Mouse (Mus musculus): ENCODE data around the gene Grap2.
"Not testable (repeated sequence)": the region's sequence is repeated elsewhere in the genome, so short reads cannot be mapped to it uniquely, and the experiment has no call there.

Grap2 gene

DNA sequence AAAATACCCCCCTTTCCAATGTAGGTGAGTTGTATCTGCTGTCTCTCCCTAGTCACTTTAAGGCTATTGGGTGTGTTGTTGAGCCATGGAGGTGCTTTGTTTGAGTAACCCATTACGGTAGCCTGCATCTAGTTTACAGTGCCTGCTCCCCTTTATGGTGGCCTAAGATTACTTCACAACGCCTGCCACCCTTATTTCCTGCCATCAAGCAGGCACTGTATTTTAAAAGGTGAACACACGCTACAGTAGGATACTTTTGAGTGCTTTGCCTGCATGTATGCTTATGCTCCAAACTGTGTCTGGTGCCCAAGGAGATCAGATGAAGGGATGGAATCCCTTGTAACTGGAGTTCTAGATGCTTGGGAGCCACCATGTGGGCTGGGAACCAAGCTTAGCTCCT is 5.3 kb upstream of the Grap2 start:
- DNase-seq (ENCODE audit: low spot score), result no peak

DNA sequence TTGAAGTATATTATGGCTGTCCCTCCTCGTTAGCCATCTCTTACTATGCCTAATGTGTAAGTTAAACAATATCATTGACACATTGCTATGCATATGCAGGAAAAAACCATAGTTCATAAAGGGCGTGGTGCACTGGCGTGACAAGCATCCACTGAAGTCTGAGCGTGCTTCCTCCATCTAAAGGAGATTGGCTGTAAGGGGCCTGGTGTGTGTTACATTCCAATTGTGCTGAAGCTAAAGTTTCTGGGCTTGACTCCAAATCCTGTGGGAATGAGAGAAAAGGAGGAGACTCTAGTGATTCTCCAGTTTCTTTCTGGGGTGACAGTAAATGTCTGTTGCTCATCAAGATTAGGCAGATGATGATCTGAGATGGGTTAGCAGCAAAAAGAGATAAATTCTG is 4.7 kb upstream of the Grap2 start:
- DNase-seq (ENCODE audit: low spot score), result no peak

DNA sequence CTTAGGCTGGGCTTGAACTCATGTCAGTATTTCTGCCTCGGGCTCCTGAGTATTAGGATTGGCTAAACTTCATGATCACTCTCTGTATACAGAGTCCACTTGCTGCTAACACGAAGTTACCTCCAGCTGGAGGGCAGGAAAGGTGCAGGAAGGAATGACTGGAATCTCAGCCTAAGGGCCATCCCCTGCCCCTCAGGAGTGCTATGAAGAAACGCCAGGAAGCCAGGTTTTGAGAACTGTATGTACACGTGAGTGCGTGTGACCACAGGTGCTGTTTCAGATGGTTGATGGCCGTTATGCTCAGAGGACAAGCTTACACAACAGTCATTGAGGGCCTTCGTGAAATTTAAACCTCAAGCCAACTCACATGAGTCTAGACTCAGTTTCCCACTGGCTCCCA is 3.2 kb upstream of the Grap2 start:
- no peak for DNase-seq (ENCODE audit: low spot score)

DNA sequence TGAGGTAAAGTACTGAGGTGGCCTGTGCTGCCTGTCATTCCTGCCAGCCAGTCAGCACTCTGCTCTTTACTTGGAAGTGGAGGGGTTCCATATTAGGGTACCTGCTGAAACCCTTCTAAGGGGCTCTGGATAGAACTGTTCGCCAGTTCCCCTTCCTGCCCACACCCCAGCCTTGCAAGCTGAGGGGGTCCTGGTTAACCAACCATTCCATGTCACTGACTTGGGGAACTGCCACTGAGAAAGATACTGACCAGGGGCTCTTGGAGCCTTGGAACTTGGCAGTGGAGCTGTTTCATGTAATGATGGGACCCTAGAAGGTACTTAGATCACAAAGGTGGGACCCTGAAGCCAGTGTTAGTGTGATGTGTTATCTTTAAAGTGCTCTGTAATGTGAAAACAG is 2.2 kb upstream of the Grap2 start:
- DNase-seq (ENCODE audit: low spot score), result no peak

DNA sequence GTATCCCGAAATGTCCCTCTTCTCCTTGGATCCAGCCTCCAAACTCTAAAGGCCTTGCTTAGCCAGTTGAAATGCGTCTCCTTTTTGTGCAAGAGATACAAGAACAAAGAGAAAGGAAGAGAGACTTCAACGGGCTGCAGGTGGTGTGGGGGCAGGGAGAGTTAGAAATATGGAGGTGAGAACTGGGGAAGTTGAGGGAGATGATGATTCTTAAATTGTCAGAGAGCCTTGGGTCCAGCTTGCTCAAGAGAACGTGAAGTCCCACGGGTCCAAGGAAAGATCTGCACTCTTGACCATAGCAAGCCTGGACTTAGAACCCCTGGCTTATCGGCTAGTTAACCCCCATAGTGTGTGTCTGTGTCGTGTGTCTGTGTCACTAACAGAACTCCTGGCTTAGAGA is 783 bp upstream of the Grap2 start:
- DNase-seq (ENCODE audit: low spot score), result no peak

DNA sequence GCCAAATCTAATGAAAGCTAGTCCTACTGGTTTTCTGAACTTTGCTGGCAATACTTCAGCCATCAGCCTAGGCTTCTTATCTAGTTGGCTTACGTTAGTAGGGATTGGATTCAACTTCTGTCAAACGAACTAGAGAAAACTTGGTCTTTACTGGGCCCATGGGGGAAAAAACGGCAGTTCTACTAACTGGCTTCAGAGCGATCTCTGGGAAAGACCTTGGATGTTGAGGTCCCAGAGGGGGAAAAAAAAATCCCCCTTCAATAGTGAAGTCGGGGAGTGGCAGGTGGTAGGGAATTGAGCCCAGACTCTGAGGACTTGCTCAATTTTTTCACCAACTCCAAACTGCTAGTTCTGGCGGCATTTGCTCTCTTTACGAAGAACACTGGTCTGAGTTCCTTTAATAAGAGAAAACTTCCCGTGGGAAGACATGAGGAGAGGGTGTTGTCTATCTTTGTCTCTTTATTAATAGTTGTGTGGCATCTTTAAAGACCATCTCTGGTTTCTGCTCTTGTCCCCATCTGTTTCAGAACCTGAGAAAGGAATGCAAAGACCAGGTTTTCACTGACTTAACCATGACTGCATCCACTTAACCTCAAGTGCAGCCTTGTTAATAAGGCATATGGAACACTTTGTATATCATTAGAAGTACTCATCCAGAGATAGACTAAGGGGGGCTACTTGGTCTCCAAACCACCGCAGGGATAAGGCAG is 572 bp downstream of the Grap2 start:
- no peak for DNase-seq (ENCODE audit: low spot score)

DNA sequence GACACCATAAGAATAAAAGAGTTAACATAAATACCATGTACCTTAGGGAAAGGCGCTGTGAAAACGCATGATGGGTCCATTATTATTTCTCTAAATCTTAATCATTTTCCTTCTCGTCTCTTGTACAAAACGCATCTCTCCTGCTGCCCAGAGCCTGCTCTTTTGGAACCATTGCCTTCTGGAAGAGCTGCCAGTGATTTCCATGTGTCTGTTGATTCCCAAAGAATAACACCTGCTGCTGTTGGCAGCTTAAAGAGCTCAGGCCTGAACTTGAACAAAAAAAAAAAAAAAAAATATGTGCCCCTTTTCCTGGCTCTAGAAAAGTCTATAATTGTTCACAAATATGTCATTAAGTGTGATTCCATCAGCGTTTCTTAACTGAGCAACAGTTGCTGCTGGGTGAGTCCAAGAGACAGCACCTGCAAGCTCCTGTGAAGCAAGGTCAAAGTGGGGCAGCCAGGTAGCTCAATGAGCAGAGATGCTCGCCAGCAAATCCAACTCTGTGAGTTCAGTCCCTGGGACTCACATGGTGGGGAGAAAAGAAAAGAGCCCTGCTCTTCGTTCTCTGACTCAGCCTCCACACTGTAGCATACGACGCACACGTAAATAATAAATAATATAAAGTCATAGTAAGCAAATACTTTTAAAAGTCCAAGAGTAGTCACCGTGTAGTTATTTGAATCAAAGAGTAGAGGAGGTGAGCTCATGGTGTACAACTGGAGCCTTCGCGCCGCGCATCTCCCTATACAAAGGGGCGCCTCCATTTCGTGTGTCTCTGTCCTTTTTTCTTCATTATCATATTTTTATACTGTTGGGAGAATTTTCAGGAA is 2.0 kb downstream of the Grap2 start:
- DNase-seq (ENCODE audit: low spot score), result no peak

DNA sequence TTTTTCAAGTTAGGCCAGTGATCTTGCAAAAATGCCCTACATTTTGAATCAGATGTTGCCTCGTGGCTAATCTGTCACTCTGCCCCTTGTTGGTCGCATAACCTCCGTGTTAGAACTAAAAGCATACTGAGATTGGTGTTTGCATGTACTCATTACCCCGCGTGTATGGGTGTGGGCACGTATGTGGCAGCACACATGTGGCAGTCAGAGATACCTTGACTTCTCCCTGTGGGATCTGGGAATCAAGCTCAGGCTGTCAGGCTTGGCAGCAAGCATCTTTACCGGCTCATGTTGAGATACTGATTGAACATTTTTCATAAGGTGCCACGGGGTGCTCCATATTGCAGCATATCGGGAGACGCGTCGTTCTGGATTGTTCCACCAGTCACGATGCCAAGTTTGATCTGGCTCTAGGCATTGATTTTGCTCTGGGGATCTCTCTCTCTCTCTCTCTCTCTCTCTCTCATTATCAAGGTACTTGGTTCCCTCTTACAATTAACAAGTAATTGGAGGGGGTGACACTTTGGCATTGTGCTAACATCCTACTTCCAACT is 3.5 kb downstream of the Grap2 start:
- no peak for DNase-seq (ENCODE audit: low spot score)

DNA sequence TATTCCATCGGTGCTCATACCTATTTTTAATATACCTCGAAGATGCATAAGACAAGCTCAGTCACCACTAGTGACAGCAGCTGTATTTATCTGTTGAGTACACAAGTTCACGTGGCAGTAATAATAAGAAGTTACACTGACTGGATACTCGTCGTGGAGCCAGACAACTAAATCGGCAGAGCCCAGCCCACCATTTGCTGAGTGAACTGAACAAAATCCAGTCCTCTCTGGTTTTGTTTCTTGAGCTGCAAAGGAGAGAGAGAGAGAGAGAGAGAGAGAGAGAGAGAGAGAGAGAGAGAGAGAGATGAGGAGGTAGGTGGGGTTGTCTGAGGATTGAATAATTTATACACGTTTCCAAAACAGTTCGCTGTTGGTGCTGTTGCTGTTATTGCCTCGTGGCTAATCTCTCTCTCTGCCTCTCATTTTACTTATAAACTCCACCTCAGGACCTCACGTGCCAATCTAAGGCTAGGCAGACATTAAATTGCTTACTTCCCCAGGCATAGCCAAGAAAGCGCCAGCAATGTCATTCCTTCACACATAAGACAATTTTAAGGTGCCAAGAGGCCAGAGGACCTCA is 4.1 kb downstream of the Grap2 start:
- no peak for DNase-seq (ENCODE audit: low spot score)

DNA sequence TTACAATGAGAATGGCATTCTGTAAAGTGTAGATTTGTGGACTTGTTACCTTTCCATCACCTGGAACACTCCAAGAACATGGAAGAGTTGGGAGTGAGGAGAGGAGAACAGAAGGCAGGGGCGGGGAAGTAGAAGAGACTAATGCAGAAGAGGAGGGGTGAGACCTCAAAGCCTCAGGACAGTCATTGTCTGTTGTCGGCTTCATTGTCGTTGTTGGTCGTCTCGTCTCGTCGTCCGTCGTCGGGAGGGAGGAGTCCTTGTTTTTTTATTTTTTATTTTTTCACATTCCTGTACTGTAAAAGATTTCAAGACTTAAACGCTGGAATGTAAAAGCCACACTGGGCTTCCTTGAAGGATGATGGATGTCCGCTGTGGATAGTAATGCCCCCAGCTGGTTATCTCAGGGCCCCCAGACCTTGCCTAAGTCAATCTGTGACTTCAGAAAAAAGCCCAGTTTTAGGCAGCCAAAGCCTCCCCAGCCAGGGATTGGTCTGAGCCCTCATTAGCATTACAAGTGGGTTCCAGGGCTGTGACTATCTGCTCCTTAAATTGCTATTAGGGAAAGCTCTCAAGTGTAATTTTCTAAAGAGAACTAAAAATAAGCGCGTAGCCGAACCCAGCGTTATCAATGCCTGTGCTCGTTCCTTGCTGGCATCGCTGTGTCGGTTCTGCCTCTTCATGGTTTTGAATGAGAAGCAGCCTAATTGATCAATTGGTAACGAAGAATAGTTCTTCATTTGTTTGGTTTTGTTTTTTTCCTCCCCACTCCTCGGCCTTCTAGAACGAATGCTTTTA is 5.0 kb downstream of the Grap2 start:
- no peak for DNase-seq (ENCODE audit: low spot score)

DNA sequence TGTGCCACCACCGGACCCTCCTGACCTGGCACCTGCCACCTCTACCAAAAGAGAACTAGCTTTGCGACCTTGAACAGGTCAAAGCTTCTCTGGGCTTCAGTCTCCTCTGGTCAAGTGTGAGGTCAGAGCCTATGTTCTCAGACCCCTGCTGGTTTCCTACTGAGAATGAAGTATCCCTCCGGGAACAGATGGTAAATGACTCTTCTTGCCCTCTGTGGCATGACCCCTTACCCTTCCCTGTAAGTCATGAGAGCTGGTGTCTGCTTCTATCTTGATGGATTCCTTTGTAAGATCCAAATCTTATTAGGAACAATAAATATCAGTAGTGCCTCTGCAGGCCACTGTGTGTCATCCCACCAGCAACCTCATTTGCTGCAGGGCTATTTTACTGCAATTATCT is 6.7 kb downstream of the Grap2 start:
- no peak for DNase-seq (ENCODE audit: low spot score)

DNA sequence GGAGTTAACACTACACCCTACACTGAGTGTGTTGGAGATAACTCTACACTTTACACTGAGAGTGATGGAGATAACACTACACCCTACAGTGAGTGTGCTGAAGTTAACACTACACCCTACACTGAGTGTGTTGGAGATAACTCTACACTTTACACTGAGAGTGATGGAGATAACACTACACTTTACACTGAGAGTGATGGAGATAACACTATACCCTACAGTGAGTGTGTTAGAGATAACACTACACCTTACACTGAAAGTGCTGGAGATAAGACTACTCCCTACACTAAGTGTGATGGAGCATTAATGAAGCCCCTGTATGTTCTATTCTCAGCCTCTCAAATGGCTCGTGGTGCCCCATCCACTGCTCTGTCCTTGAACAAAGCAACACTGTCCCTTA is 8.2 kb downstream of the Grap2 start:
- not testable (repeated sequence) for DNase-seq (ENCODE audit: low spot score)

DNA sequence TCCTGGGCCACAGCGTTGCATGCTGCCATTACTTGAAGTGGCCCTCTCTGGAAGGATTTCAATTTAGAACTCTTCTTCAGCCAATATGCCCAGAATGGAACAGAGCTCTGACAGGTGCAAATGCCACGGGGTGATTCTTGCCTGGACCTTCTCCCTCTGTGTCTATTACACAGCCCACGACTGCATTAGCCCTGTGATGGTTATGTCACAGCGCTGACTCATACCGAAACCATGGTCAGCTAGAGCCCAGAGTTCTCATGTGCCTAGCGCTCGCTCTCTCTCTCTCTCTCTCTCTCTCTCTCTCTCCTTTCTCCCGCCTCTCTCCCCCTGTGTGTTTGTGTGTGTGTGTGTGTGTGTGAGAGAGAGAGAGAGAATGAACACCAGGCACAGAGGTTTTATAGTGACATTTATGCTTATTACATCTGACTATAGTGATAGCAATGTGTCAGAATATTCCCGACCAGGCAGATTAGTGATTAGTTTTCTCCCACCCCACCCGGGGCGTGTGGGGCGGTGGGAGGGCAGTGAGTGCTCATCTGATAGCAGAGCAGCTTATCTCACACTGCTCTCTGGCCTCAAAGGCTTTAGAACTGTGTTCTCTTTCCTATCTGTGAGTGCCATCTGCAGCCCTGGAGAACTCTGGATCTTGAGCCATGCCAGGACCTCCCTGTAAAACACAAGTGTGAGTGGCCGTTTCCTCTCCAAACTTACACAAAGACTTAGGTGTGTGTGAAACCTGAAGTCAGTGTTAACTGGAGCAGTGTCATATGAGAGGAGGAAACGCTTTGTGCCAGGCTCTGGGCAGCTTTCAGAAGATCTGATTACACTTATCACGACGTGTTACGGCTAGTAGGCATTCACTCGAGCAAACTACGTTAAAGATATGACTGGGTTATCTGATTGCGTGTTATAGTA is 10.4 kb downstream of the Grap2 start:
- no peak for DNase-seq (ENCODE audit: low spot score)

DNA sequence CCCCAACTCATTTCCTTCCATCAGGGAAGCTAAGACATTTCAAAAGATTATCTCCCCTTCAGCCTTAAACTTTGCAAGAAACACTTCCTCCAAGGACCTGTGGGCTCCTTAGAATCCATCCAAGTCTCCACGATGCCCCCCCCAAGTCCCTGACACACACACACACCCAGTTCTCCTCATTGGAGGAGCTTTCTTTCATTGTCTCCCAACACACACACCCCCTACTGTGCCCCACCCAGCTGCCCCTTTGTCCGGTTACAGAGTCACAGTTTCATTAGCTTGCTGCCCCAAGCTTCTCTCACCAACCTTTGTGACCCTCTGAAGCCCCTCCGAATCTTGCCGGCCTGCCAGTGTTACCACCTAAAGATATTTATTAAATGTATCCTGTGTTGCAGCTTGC is 13.9 kb downstream of the Grap2 start:
- DNase-seq (ENCODE audit: low spot score), result no peak

DNA sequence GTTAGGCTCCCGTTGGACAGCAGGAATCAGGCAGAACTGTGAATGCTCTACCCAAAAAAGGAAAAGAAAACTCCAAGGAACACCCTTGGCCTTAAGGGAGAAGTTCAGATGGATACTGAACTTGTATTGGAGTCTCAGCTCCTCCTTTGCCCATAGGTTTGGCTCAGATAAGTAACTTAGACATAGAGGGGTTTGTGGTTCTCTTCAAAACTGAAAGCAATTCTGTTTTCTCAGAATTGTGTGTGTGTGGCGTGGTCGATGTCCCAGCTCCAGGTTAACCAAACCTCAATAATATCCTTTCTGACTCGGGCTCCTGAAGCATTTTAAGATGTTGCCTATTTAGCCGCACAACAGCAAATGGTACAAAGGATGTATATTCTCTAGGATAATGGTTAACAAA is 18.2 kb downstream of the Grap2 start:
- DNase-seq (ENCODE audit: low spot score), result no peak

DNA sequence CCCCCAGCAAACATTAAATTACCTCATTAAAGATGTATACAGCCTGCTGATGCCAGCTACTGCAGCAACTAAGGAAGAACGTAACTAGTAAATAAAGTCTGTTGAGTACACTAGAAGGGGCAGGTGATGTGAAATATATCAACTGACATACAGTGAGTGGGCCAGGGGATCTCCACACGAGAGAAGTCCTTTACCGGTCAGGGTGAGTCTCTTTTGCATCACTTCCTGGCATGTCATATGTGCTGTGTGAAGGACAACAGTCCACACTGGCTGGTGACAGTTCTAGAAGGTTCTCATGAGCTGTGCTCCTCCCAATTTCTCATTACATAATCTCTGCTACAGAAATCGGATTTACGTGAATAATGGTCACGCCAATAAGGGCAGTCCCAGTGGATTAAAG is 20.3 kb downstream of the Grap2 start:
- no peak for DNase-seq (ENCODE audit: low spot score)

DNA sequence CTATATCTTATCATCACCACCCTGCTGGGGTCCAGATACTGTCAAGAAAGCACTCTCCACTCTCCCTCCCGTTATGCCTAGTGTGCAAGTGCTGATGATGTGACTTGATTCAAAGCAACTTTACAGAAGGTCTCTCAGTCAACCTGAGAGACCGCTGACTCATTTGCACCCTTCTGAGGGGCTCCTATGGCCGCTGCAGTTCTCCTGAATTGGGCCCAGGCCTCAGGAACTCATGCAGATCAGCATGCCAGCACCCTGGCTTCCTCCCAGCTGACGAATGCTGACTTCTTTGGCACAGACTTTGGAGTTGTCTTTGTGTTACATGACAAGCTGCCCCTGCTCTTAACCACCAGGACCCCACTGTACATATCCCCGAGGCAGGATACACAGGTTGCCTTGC is 21.5 kb downstream of the Grap2 start:
- no peak for DNase-seq (ENCODE audit: low spot score)

DNA sequence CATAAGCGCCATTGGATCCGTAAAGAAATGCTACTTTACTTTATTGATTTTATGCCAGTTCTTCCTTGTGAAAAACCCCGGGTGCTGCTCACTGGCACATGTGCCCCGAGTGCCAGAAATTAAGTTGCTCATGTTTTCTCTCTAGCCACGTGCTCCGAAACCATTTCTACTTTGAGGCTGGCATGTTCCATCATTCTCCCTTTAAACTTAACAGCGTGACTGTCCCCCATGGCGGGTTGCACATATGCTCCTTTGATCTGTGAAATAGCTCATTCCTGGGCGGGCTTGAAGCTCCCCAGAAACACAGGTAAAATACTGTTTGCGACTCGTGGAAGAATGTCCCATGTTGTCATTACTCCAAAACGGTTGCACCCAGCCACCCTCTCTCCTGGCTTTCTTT is 26.4 kb downstream of the Grap2 start:
- DNase-seq (ENCODE audit: low spot score), result no peak

DNA sequence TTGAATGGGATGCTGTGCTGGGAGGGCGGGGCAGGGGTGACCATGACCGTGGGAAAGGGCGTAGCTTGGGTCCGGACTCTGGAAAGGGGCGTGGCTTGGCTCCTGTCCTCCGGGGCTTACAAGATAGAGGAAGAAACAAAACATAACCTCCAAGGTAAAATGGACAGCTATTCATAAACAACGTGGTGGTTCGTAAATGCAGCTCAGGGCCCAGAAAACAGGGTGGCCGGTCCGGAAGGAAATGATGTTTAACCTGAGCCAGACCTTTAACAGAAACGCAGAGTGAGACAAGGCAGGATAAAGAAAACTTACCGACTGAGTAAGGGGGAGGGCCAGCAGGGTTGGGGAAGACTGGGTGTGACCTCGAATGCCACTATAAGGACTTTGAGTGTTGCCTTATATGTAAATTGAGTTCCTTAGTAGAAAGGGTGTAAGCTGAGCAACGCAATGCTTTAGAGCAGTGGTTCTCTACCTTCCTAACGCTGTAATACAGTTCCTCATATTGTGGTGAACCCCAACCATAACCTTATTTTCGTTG is 26.9 kb downstream of the Grap2 start:
- DNase-seq (ENCODE audit: low spot score), result peak; percentile 38

DNA sequence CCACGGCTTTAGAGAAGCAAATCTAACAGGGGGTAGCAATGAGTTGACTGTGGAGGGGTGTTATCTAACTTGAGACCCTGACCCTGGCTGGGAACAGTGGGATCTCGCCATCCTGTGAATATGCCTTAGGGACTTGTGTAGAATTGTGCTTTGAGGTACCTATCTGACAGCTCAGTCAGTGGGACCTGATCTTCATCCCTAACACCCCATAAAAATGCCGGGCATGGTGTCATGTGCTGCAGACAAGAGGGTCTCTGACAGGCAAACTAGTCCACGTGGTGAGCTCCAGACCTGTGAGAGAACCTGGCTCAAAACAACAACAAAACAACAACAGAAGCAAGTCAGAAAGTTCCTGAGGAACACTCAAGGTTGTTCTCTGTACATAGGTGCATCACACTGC is 27.4 kb downstream of the Grap2 start:
- DNase-seq (ENCODE audit: low spot score), result no peak

DNA sequence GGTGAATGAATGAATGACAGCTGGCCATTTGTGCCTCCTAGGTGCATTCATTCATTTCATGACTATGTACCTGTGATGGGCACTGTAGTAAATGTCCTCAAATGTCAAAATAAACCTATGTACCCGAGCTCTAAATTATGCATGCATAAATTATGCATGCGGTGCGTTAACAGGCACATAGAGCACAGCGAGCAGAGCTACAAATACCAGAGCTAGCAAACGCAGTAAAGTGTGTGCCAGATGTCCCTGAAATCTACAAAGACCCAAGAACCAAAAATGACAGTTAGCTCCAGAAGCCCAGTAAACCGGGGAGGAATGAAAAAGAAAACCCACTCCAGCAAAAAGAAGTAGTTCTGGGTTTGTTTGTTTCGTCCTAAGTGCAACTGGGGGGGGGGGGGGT is 29.1 kb downstream of the Grap2 start:
- no peak for DNase-seq (ENCODE audit: low spot score)

All from ovary, postnatal 14 days (tissue).